ENCODE assay signal across 27 mouse cellular contexts in genomic region chr19:5341360-5341759, GRCm38 (mm10). TPM values are rescaled to one million over a fixed set of nuclear protein-coding genes. Genes with fewer than 3 reads are reported as not detected.
DNase-seq lines count a peak whose midpoint lies in the region; ATAC-seq and TF ChIP-seq lines count a peak whose summit lies in the region.
"Had no signal": no experiment of that assay in that cellular context is flagged by ENCODE, and none has a peak within 500 bp of the region (broad histone marks: within the 10 kb centered on the region; RNA-seq: fewer than 3 reads in every experiment).

No protein-coding gene starts in this region.

- H3K36me3 ChIP-seq in heart, adult 2 months (ENCODE audit: control insufficient read depth, insufficient read depth, low read length) = no peaks in the 10 kb centered on the region
- H3K36me3 ChIP-seq in heart, embryonic 12.5 days = no peaks in the 10 kb centered on the region
- H3K36me3 ChIP-seq: embryonic facial prominence, embryonic 15.5 days; forebrain, embryonic 10.5 days; heart, embryonic 15.5 days; hindbrain, embryonic 13.5 days had no signal

- no peaks in the 10 kb centered on the region for H3K9me3 ChIP-seq in heart, embryonic 12.5 days (replicated peaks)
- H3K9me3 ChIP-seq: embryonic facial prominence, embryonic 15.5 days; forebrain, embryonic 10.5 days; heart, embryonic 15.5 days; hindbrain, embryonic 13.5 days had no signal

- peak overlapping the region; percentile 62 for H3K27ac ChIP-seq in heart, adult 2 months
- no peak overlapping the region for H3K27ac ChIP-seq in heart, embryonic 12.5 days (ENCODE audit: poor library complexity, severe bottlenecking)
- H3K27ac ChIP-seq: embryonic facial prominence, embryonic 15.5 days; forebrain, embryonic 10.5 days; heart, embryonic 15.5 days; hindbrain, embryonic 13.5 days; hindbrain, postnatal 0 days had no signal

- peak; percentile 46 to 64 for DNase-seq in heart, adult 2 months
- DNase-seq in kidney, postnatal 36 days = peak; percentile 10 to 30
- no peak for DNase-seq in kidney, postnatal 14 days
- peak; percentile 60 to 79 for DNase-seq in heart, adult 9 months (ENCODE audit: low spot score in 2 of 2)
- peak; percentile 48 for DNase-seq in heart, postnatal 25 days (ENCODE audit: low spot score)
- DNase-seq: adrenal gland, adult 2 months; adrenal gland, postnatal 36 days; cerebellum, adult 11 months; cerebellum, adult 8-10 months; cerebellum, postnatal 14 days; embryo, embryonic 11 days; gastrocnemius, postnatal 14 days; kidney, adult 11 months had no signal

- no peak for TF ChIP-seq POLR2A in heart, adult 2 months (IDR thresholded peaks at IDR 0.05; ENCODE audit: insufficient read depth, low read depth, low read length)

- H3K27me3 ChIP-seq in heart, adult 2 months (ENCODE audit: control insufficient read depth, insufficient read depth, low read length) = no peaks in the 10 kb centered on the region
- H3K27me3 ChIP-seq in heart, embryonic 12.5 days (replicated peaks) = no peaks in the 10 kb centered on the region
- H3K27me3 ChIP-seq: embryonic facial prominence, embryonic 15.5 days; heart, embryonic 15.5 days had no signal

- no peak overlapping the region for H3K4me2 ChIP-seq in heart, embryonic 12.5 days
- H3K4me2 ChIP-seq: embryonic facial prominence, embryonic 15.5 days; heart, embryonic 15.5 days; hindbrain, embryonic 13.5 days had no signal

- no peak for TF ChIP-seq CTCF in heart, adult 2 months (IDR thresholded peaks at IDR 0.05)

- peak; percentile 46; the same call in 1 of the 2 replicates for TF ChIP-seq EP300 in heart, adult 2 months (IDR thresholded peaks at IDR 0.05; ENCODE audit: insufficient read depth, low read depth, low read length)

- intact Hi-C loops in heart, adult 2 months (cut with DNase I) = no loop called here
- intact Hi-C loops in heart, postnatal 25 days (cut with DNase I) = no loop called here

- no peaks in the 10 kb centered on the region for H3K79me2 ChIP-seq in heart, adult 2 months (replicated peaks; ENCODE audit: control insufficient read depth, insufficient read depth, low read length)

- H3K4me3 ChIP-seq in heart, adult 2 months = no peak overlapping the region
- no peak overlapping the region for H3K4me3 ChIP-seq in heart, embryonic 12.5 days
- H3K4me3 ChIP-seq: embryonic facial prominence, embryonic 15.5 days; erythroblast, embryonic 14.5 days; forebrain, embryonic 10.5 days; heart, embryonic 15.5 days; hindbrain, embryonic 13.5 days had no signal

- H3K4me1 ChIP-seq in heart, adult 2 months (ENCODE audit: control insufficient read depth, insufficient read depth, low read length) = peaks cover 17% of the 10 kb centered on the region
- peaks cover 8% of the 10 kb centered on the region; the same call in 1 of the 2 replicates for H3K4me1 ChIP-seq in heart, embryonic 12.5 days (replicated peaks)
- H3K4me1 ChIP-seq: embryonic facial prominence, embryonic 15.5 days; forebrain, embryonic 10.5 days; hindbrain, embryonic 13.5 days had no signal

- 39% methylated on average over 7 of the region's 7 CpGs for WGBS in heart, adult 2 months
- WGBS in heart, embryonic 12.5 days = 85% methylated on average over 7 of the region's 7 CpGs

- no peak for ATAC-seq in heart, embryonic 12.5 days (ENCODE audit: insufficient number of reproducible peaks, low FRiP score)
- ATAC-seq in frontal cortex, adult (ENCODE audit: low TSS enrichment) = no peak
- ATAC-seq: forebrain, embryonic 14.5 days; hindbrain, postnatal 0 days had no signal

- H3K9ac ChIP-seq in heart, adult 2 months (ENCODE audit: low read depth, low read length) = no peak overlapping the region
- H3K9ac ChIP-seq in heart, embryonic 12.5 days = no peak overlapping the region
- H3K9ac ChIP-seq: embryonic facial prominence, embryonic 15.5 days; heart, embryonic 15.5 days; hindbrain, embryonic 13.5 days had no signal

RNA-seq across cellular contexts. Expression of gene Catsper1, which starts 5.8 kb away (rescaled TPM):
- total RNA-seq in heart, adult 2 months (2021) = not detected
- polyA plus RNA-seq in heart, adult 2 months (2012; rRNA removed) = 0.16 TPM in 1 of 2 replicates, not detected in the other
- polyA plus RNA-seq in heart, embryonic 12.5 days (2016; fragmentation: Nextera tagmentation; extraction: Ambion mirVana) = not detected in 2 replicates
- not detected for total RNA-seq in heart, postnatal 25 days (2021)
- total RNA-seq: adrenal gland, adult 2 months; adrenal gland, postnatal 36 days; common myeloid progenitor, adult 5-6 weeks; ES-E14; gastrocnemius, postnatal 14 days; hematopoietic stem cell, adult 5-6 weeks; hindbrain, postnatal 0 days had no signal
- polyA plus RNA-seq: adrenal gland, adult 2 months; embryonic facial prominence, embryonic 11.5 days; embryonic facial prominence, embryonic 15.5 days; erythroblast, embryonic 14.5 days; forebrain, embryonic 10.5 days; forebrain, embryonic 14.5 days; heart, embryonic 15.5 days; hindbrain, embryonic 13.5 days; hindbrain, postnatal 0 days; intestine, embryonic 14.5 days had no signal

RNA-seq across cellular contexts. Expression of gene Cst6, which starts 8.0 kb away (rescaled TPM):
- 10 to 100 TPM; 10.9 to 16.8 TPM for total RNA-seq in heart, adult 2 months (2021)
- polyA plus RNA-seq in heart, adult 2 months (2012; rRNA removed) = 5.7 and 10.4 TPM in 2 replicates
- not detected in 2 replicates for polyA plus RNA-seq in heart, embryonic 12.5 days (2016; fragmentation: Nextera tagmentation; extraction: Ambion mirVana)
- total RNA-seq in heart, postnatal 25 days (2021) = 1 to 10 TPM; 7.4 to 9.6 TPM
- total RNA-seq: common myeloid progenitor, adult 5-6 weeks had no signal
- polyA plus RNA-seq: erythroblast, embryonic 14.5 days had no signal

RNA-seq across cellular contexts. Expression of gene Eif1ad, which starts 25.2 kb away (rescaled TPM):
- total RNA-seq in heart, adult 2 months (2021) = 10 to 100 TPM; 16.3 to 19.5 TPM
- 18.5 and 28.1 TPM in 2 replicates for polyA plus RNA-seq in heart, adult 2 months (2012; rRNA removed)
- 42.8 and 43.0 TPM in 2 replicates for polyA plus RNA-seq in heart, embryonic 12.5 days (2016; fragmentation: Nextera tagmentation; extraction: Ambion mirVana)
- 10 to 100 TPM; 17.6 to 19.4 TPM for total RNA-seq in heart, postnatal 25 days (2021)

RNA-seq across cellular contexts. Expression of gene Banf1, which starts 25.6 kb away (rescaled TPM):
- total RNA-seq in heart, adult 2 months (2021) = 100 to 1,000 TPM; 113 to 133 TPM
- polyA plus RNA-seq in heart, adult 2 months (2012; rRNA removed) = 148 and 173 TPM in 2 replicates
- polyA plus RNA-seq in heart, embryonic 12.5 days (2016; fragmentation: Nextera tagmentation; extraction: Ambion mirVana) = 400 and 410 TPM in 2 replicates
- 100 to 1,000 TPM; 122 to 132 TPM for total RNA-seq in heart, postnatal 25 days (2021)

RNA-seq across cellular contexts. Expression of gene Gal3st3, which starts 43.2 kb away (rescaled TPM):
- 10 to 100 TPM; 27.2 to 29.9 TPM for total RNA-seq in heart, adult 2 months (2021)
- polyA plus RNA-seq in heart, adult 2 months (2012; rRNA removed) = 35.5 and 36.1 TPM in 2 replicates
- 3.8 and 4.5 TPM in 2 replicates for polyA plus RNA-seq in heart, embryonic 12.5 days (2016; fragmentation: Nextera tagmentation; extraction: Ambion mirVana)
- 10 to 100 TPM; 24.5 to 25.7 TPM for total RNA-seq in heart, postnatal 25 days (2021)
- total RNA-seq: adrenal gland, postnatal 36 days; common myeloid progenitor, adult 5-6 weeks; hematopoietic stem cell, adult 5-6 weeks had no signal
- polyA plus RNA-seq: erythroblast, embryonic 14.5 days had no signal
